Mouse (Mus musculus): ENCODE data around the gene Cep290.

GRCm38 (mm10) chr10:100556566-100557175 lies 69.3 kb downstream of the Cep290 start:
- no peak for TF ChIP-seq CTCF (IDR thresholded peaks at IDR 0.05; ENCODE audit: low read depth)
- TF ChIP-seq EP300 (IDR thresholded peaks at IDR 0.05; ENCODE audit: low read depth) = no peak
